Mouse (Mus musculus) liver, embryonic 14.5 days (tissue): ENCODE data around the gene Fig4. TPM values are rescaled to one million over a fixed set of nuclear protein-coding genes. Genes with fewer than 3 reads are reported as not detected.

Experiments
- ATAC-seq: fragments of 200-750 bp; cut with Nextera tagmentation; 2 replicates; pipeline ENCODE4 v1.8.0; 2017; ENCODE audit warnings: moderate number of reproducible peaks, mild to moderate bottlenecking, moderate library complexity; ENCODE audit not compliant: insufficient read depth
- DNase-seq, 3 experiments: peaks; one replicate each; pipeline ENCODE4 v3.0.0-alpha.2; 2012 to 2013; ENCODE audit warnings: low read depth in 3 of 3, low spot score in 3 of 3
- H3K27ac ChIP-seq: fragments of 300-500 bp; sonication (generic); 2 replicates; pipeline ENCODE4 v1.5.1; 2014; ENCODE audit warnings: moderate library complexity, mild to moderate bottlenecking, control low read depth, inconsistent platforms
- H3K27me3 ChIP-seq: fragments of 300-500 bp; sonication (generic); 2 replicates; pipeline ENCODE4 v1.6.1; 2014; ENCODE audit warnings: mild to moderate bottlenecking, low read length, moderate library complexity; ENCODE audit not compliant: control insufficient read depth, insufficient read depth
- H3K36me3 ChIP-seq: fragments of 300-500 bp; sonication (generic); replicated peaks from 2 replicates; pipeline ENCODE4 v1.6.1; 2014; ENCODE audit warnings: low read depth; ENCODE audit not compliant: control insufficient read depth, insufficient read depth
- H3K4me1 ChIP-seq, 2 experiments: fragments of 200-500 bp in 1 of 2; fragments of 300-500 bp in 1 of 2; sonication (generic) in 1 of 2; replicated peaks; 2 replicates each; pipeline ENCODE4 v1.6.1; 2012 to 2014; ENCODE audit warnings: antibody characterized with exemption in 1 of 2, inconsistent platforms in 1 of 2, low read length in 1 of 2; ENCODE audit not compliant: control insufficient read depth in 2 of 2, insufficient read depth in 2 of 2
- H3K4me2 ChIP-seq: fragments of 300-500 bp; sonication (generic); 2 replicates; pipeline ENCODE4 v1.6.1; 2014; ENCODE audit warnings: low read depth, mild to moderate bottlenecking, control low read depth, moderate library complexity
- H3K4me3 ChIP-seq, 2 experiments: fragments of 200-500 bp in 1 of 2; fragments of 300-500 bp in 1 of 2; sonication (generic) in 1 of 2; 2 replicates each; pipeline ENCODE4 v1.5.1; 2012 to 2014; ENCODE audit warnings: low read depth in 2 of 2, low read length in 2 of 2, mild to moderate bottlenecking in 2 of 2, control low read depth in 1 of 2, inconsistent platforms in 1 of 2, moderate library complexity in 1 of 2; ENCODE audit not compliant: insufficient read depth in 1 of 2
- H3K9ac ChIP-seq: fragments of 300-500 bp; sonication (generic); replicated peaks from 2 replicates; pipeline ENCODE4 v1.6.1; 2014; ENCODE audit warnings: mild to moderate bottlenecking, control low read depth, moderate library complexity
- H3K9me3 ChIP-seq: fragments of 300-500 bp; sonication (generic); 2 replicates; pipeline ENCODE4 v1.6.1; 2016; ENCODE audit warnings: low read length, mixed read lengths; ENCODE audit not compliant: control insufficient read depth
- CTCF ChIP-seq: IDR thresholded peaks from 2 replicates; pipeline ENCODE4 v1.5.1; 2016; ENCODE audit warnings: antibody characterized with exemption, low read depth, control low read depth
- EP300 ChIP-seq: IDR thresholded peaks from 2 replicates; pipeline ENCODE4 v1.6.1; 2016; ENCODE audit warnings: antibody characterized with exemption, low read depth
- WGBS: fragments of 180-500 bp; shearing (Covaris S2); extraction: QIAGEN DNeasy Blood & Tissue Kit; methylation state at CpG from one replicate; pipeline ENCODE4 v1.1.7; 2014; ENCODE audit not compliant: insufficient replicate concordance; 5-methylcytosine and 5-hydroxymethylcytosine counted together
- polyA plus RNA-seq, 2 experiments: library from polyadenylated mRNA; depleted of rRNA in 1 of 2; stranded (reverse) in 1 of 2; unstranded in 1 of 2; fragments of >200 nt; fragmentation: Nextera tagmentation in 1 of 2; extraction: Ambion mirVana in 1 of 2; gene quantifications; 2 replicates each; pipeline versions ENCODE4 v1.2.1 to v1.2.3; 2012 to 2014

The Fig4 gene
- polyA plus RNA-seq, 2 experiments: 4.3 to 9.3 TPM

DNA sequence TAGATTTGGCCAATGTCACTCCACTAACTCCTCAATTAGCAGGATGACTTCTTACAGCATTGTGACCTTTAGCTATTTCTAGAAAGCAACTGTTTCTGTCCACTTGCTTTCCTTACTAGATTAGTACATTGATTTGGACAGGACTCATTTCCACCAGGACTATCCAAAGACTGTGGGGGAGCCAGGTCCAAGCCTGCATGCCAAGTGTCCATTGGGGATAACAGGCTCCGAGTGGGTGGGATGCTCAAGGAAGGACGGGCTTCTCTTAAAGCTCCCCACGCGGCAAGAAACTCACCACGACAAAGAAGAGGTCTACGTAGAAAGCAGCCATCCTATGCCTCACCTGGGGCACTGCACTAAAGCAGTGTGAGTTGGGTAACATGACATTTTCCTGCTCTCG lies 75.4 kb downstream of the Fig4 start:
- Histone ChIP-seq H3K9ac (no peak overlapping the region), H3K27ac (no peak overlapping the region), H3K4me1 (peaks cover 4 to 12% of the 10 kb centered on the region in 2 experiments; a peak in 3 of 4 replicates), H3K27me3 (no peaks in the 10 kb centered on the region), H3K4me2 (no peak overlapping the region), H3K36me3 (no peaks in the 10 kb centered on the region), H3K9me3 (no peaks in the 10 kb centered on the region), H3K4me3 (no peak overlapping the region)
- TF ChIP-seq CTCF (no peak), EP300 (no peak)
- ATAC-seq: no peak
- no peak for DNase-seq
- 88% methylated on average over 7 of the region's 7 CpGs for WGBS

DNA sequence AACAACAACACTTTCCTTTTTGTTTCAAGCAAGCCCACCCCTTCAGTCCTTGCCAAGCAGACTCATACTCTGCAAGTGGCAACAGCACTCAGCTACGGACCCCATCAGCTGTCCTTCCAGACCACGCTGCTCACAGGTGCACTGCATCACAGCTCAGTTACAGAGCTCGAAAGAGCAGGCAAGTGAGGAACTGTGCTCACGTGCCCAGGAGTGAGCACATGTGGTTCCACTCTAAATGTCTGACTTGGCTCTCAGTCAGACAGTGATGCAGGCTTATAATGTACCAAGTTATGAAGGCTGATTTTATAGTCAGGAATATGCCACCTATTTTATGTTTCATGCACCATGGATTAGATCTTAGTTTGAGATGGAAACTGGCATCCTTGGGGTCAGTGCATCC lies 79.6 kb downstream of the Fig4 start:
- 78% methylated on average over 4 of the region's 4 CpGs for WGBS
- H3K4me3 ChIP-seq: no peak overlapping the region
- H3K9ac ChIP-seq: no peak overlapping the region
- H3K27me3 ChIP-seq: no peaks in the 10 kb centered on the region
- ATAC-seq (no peak), DNase-seq (no peak)
- H3K4me1 ChIP-seq: peaks cover 0 to 10% of the 10 kb centered on the region in 2 experiments; a peak in 3 of 4 replicates
- H3K4me2 ChIP-seq: no peak overlapping the region
- TF ChIP-seq CTCF (no peak), EP300 (no peak)
- no peaks in the 10 kb centered on the region for H3K9me3 ChIP-seq
- no peak overlapping the region for H3K27ac ChIP-seq
- no peaks in the 10 kb centered on the region for H3K36me3 ChIP-seq

DNA sequence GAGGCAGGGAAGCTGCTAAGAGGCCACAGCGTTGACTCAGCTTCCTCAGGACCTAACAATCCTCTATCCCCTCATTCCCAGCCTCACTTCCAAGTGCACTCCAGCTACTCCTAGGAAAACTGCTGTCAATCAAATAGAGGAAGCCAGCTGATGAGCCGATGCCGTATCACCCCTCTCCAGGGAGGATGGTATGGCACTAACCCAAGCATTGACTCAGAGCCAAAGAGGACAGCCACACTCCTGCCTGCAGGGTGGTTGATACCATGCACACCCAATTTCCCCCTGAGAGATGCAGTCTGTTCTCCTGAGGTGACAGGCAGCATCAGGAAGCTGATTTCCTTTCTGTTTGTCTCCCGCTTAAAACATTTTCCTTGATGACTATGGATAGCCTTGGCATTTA lies 81.9 kb downstream of the Fig4 start:
- 77% methylated on average over 4 of the region's 4 CpGs for WGBS
- Histone ChIP-seq H3K4me1 (peaks cover 0 to 10% of the 10 kb centered on the region in 2 experiments; a peak in 3 of 4 replicates), H3K9ac (no peak overlapping the region), H3K27ac (no peak overlapping the region), H3K4me3 (no peak overlapping the region), H3K9me3 (no peaks in the 10 kb centered on the region), H3K4me2 (no peak overlapping the region), H3K27me3 (no peaks in the 10 kb centered on the region), H3K36me3 (no peaks in the 10 kb centered on the region)
- no peak for ATAC-seq
- no peak for DNase-seq
- no peak for TF ChIP-seq EP300
- TF ChIP-seq CTCF: no peak

DNA sequence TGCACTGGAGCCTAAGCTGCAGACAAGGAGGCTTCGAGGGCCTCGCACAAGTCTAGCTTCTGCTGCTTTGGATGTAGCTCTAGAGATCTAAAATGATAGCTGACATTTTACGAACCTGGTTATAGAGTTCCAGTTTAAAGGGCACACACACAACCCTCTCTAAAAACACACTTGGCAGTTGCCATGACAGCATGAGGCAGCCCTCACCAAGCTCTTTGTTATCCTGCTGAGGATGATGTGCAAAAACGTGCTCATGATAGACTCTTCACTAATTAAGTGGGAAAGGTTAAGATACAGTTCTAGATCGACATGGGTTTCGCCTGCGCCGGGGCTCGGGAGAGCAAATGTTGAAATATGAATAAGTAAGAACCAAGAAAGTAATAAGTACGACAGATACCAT lies 84.2 kb downstream of the Fig4 start:
- no peak overlapping the region for H3K4me3 ChIP-seq
- DNase-seq (no peak), ATAC-seq (no peak)
- peaks cover 10 to 21% of the 10 kb centered on the region in 2 experiments for H3K4me1 ChIP-seq
- no peaks in the 10 kb centered on the region for H3K9me3 ChIP-seq
- TF ChIP-seq EP300 (no peak), CTCF (no peak)
- H3K36me3 ChIP-seq: no peaks in the 10 kb centered on the region
- no peak overlapping the region for H3K9ac ChIP-seq
- H3K27me3 ChIP-seq: no peaks in the 10 kb centered on the region
- no peak overlapping the region for H3K4me2 ChIP-seq
- 87% methylated on average over 10 of the region's 10 CpGs for WGBS
- no peak overlapping the region for H3K27ac ChIP-seq

DNA sequence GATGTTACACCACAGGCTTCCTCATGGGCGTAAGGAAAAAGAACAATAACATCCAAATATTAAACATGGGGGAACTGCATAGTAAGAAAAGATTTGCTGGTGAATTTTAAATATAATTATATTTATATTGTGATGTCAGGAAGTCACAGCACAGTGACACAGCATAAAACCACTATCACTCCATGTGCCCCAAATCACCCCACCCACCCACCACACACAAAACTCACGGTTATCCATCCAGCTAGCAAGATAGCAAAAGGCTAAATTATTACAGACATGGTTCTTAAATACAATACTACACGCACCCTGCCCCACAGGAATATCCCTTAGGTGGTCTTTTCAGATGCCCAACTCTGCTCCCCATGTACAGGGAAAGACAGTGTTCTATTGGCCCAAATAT lies 89.0 kb downstream of the Fig4 start:
- Histone ChIP-seq H3K9me3 (no peaks in the 10 kb centered on the region), H3K4me2 (peak overlapping the region; percentile 48), H3K9ac (peak overlapping the region; percentile 43), H3K36me3 (no peaks in the 10 kb centered on the region), H3K27me3 (no peaks in the 10 kb centered on the region), H3K4me1 (peaks cover 39 to 44% of the 10 kb centered on the region in 2 experiments), H3K27ac (peak overlapping the region; percentile 77), H3K4me3 (no peak overlapping the region)
- peak; percentile 54 for ATAC-seq
- TF ChIP-seq CTCF (no peak), EP300 (peak; percentile 53)
- 33% methylated on average over 3 of the region's 3 CpGs for WGBS
- DNase-seq: peak in 2 of 3 experiments; percentile 65 to 68

DNA sequence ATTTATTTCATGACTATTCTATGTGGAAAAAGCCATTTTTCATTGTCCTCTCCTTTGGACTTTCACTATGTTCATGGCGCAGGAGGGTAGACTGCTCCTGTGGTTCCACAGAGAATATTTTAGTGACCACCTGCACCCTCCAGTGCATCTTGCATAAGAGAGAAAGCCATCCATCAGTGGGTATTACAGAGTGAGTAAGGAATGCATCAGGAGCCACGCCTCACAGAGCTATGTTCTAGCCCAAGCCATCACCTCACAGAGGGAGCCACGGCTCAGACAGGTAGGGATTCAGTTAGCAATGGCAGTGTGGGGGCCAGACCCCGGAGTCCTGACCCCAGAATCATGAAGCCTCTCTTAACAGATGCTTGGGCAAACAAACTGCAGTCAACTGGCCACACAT lies 93.5 kb downstream of the Fig4 start:
- H3K4me3 ChIP-seq: peak overlapping the region in 1 of 2 experiments; percentile 15; a peak in 2 of 4 replicates
- WGBS: 48% methylated on average over 4 of the region's 4 CpGs
- no peaks in the 10 kb centered on the region for H3K36me3 ChIP-seq
- no peaks in the 10 kb centered on the region for H3K9me3 ChIP-seq
- H3K27ac ChIP-seq: peak overlapping the region; percentile 100
- ATAC-seq (peak; percentile 56), DNase-seq (no peak)
- peak overlapping the region; percentile 67 for H3K4me2 ChIP-seq
- H3K27me3 ChIP-seq: no peaks in the 10 kb centered on the region
- TF ChIP-seq EP300 (no peak), CTCF (no peak)
- peak overlapping the region; percentile 74 for H3K9ac ChIP-seq
- peaks cover 73 to 76% of the 10 kb centered on the region in 2 experiments for H3K4me1 ChIP-seq
